Mouse (Mus musculus) CD8-positive naive resting alpha-beta T cell, adult 2 months (primary cell): ENCODE measurements around the gene Ostc.

Source experiments
- DNase-seq, 2 experiments: peaks; one replicate each; pipeline ENCODE4 v3.0.0; 2022; ENCODE audit warnings: low read depth in 2 of 2, low spot score in 2 of 2

Gene Ostc

DNA sequence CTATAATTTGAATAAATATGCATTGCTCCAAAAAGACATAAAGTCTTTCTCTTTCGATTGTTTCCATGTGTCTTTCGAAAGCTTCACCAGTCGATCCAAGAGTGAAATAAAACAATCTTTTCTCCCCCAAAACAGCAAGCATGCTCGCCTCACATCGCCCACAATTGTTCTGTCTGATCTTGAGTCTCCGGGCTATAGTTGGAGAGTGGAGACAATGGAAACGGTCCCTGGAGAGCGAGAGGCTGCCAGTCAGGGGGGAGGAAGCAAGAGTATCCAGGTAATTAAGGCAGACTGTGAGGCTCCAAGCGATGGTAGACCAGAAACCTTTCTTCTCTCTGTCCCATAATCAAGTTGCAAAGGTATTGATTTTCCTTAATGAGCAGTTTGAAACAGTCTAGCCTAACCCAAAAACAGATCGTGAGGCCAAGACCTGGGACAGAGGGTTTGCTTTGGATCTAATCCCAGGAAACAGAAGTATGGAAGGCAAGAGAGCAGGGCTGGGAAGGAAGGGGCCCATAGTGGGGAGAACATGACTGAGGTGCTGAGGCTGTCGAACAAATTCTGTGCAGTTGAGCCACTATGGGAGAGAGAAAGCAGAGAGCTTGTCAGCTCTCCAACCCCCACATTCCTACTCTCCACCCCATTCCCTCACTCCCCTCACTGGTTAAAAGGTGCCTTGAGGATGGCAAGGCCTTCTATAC lies 63.0 kb downstream of the Ostc start:
- DNase-seq: no peak
